In the genomic region with DNA sequence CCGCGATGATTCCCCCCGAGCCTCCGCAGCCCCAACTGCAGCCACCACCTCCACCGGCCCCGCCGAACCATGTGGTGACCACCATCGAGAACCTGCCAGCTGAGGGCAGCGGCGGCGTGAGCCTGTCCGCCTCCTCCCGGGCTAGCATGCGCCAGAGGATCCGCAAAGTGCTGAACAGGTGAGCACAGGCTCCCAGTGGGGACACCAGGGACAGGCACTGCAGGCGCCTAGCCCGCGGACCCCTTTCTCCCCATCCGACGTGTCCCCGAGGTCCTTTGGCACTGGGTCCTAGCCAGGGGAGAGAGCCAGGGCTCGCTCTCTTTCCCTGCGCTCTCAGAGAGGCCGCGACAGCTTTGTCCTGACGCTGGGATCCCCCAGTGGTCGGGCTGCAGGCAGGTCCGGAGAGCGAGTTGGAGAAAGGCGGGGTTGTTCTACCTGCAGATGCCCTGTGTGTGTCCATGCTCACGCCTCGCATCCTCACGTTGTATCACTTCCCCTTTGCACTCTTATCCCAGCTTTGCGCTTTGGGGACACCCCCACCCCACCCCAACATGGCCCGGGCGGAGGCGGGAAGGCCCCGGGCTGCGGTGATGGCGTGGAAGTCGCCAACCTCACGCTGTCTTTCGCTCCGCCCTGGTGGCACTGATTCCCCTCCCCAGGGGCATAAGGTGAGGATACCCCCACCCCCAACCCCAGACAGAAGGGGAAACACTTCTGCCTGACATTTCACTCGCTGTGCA, we compare ENCODE assay signal across 9 mouse cellular contexts. TPM values are rescaled to one million over a fixed set of nuclear protein-coding genes. Genes with fewer than 3 reads are reported as not detected.
DNase-seq lines count a peak whose midpoint lies in the region; ATAC-seq and TF ChIP-seq lines count a peak whose summit lies in the region.
"Had no signal": no experiment of that assay in that cellular context is flagged by ENCODE, and none has a peak within 500 bp of the region (broad histone marks: within the 10 kb centered on the region; RNA-seq: fewer than 3 reads in every experiment).

No protein-coding gene starts in this region.

- TF ChIP-seq CTCF in lung, postnatal 0 days (IDR thresholded peaks at IDR 0.05): no peak
- TF ChIP-seq CTCF in small intestine, adult 2 months (IDR thresholded peaks at IDR 0.05; ENCODE audit: extremely low read depth, insufficient read length, insufficient replicate concordance, low read depth, low read length): no peak

- H3K9me3 ChIP-seq in lung, postnatal 0 days (ENCODE audit: low read length): no peaks in the 10 kb centered on the region

- H3K4me1 ChIP-seq in lung, postnatal 0 days (ENCODE audit: insufficient read depth, low read depth, low read length): no peaks in the 10 kb centered on the region
- peaks cover 6% of the 10 kb centered on the region; the same call in 1 of the 2 replicates for H3K4me1 ChIP-seq in small intestine, adult 2 months (ENCODE audit: control insufficient read depth, insufficient read depth, insufficient read length, low read length)

- no peaks in the 10 kb centered on the region for H3K36me3 ChIP-seq in lung, postnatal 0 days (ENCODE audit: insufficient read depth, low read length)
- H3K36me3 ChIP-seq in small intestine, adult 2 months (ENCODE audit: control insufficient read depth, insufficient read depth, low read length): no peaks in the 10 kb centered on the region

- ATAC-seq in common myeloid progenitor, adult 5-6 weeks (replicated peaks; ENCODE audit: low read depth, poor library complexity, severe bottlenecking): peak; percentile 54
- ATAC-seq in granulocyte monocyte progenitor cell, adult 5-6 weeks (replicated peaks; ENCODE audit: poor library complexity, severe bottlenecking): peak; percentile 66
- ATAC-seq in lung, postnatal 0 days: peak; percentile 54

- no peak overlapping the region for H3K27ac ChIP-seq in lung, postnatal 0 days (ENCODE audit: low read length)
- no peak overlapping the region for H3K27ac ChIP-seq in small intestine, adult 2 months (ENCODE audit: insufficient read depth, low read depth, low read length)
- H3K27ac ChIP-seq: macrophage had no signal

- under 1% methylated on average over 43 of the region's 45 CpGs for whole genome bisulfite sequencing in lung, postnatal 0 days
- WGBS in small intestine, adult 2 months: 3% methylated on average over 45 of the region's 45 CpGs

- peak; percentile 30 for DNase-seq in layer of hippocampus, adult 11-12 months (ENCODE audit: low spot score)
- DNase-seq in layer of hippocampus, adult 9-10 months (ENCODE audit: low spot score): no peak
- DNase-seq in kidney, postnatal 14 days: peak; percentile 16
- peak; percentile 8 for DNase-seq in lung, postnatal 0 days (ENCODE audit: low spot score)
- no peak for DNase-seq in thymus, postnatal 25 days

- H3K9ac ChIP-seq in lung, postnatal 0 days (replicated peaks; ENCODE audit: low read depth): no peak overlapping the region

- no peak for TF ChIP-seq EP300 in lung, postnatal 0 days (IDR thresholded peaks at IDR 0.05)

- H3K4me3 ChIP-seq in lung, postnatal 0 days (ENCODE audit: low read depth, low read length): peak overlapping the region; percentile 62
- peak overlapping the region; percentile 56 for H3K4me3 ChIP-seq in small intestine, adult 2 months (ENCODE audit: low read depth, low read length)

- TF ChIP-seq POLR2A in small intestine, adult 2 months (IDR thresholded peaks at IDR 0.05; ENCODE audit: low read depth, low read length): no peak

- peaks cover 9% of the 10 kb centered on the region; the same call in 1 of the 2 replicates for H3K27me3 ChIP-seq in lung, postnatal 0 days (replicated peaks; ENCODE audit: insufficient read depth, low read length)
- H3K27me3 ChIP-seq in small intestine, adult 2 months (ENCODE audit: control insufficient read depth, insufficient read depth, low read length): peaks cover 18% of the 10 kb centered on the region

- H3K4me2 ChIP-seq in lung, postnatal 0 days (replicated peaks; ENCODE audit: low read depth, low read length): peak overlapping the region; percentile 97

RNA-seq across cellular contexts. Expression of a gene that starts 0.8 kb away (rescaled TPM):
- not detected in 2 replicates for total RNA-seq in common myeloid progenitor, adult 5-6 weeks (2017)
- not detected in 2 replicates for total RNA-seq in granulocyte monocyte progenitor cell, adult 5-6 weeks (2014; fragmentation: Nextera tagmentation)
- total RNA-seq in granulocyte monocyte progenitor cell, adult 5-6 weeks (2017): not detected in 2 replicates
- 0.05 and 0.13 TPM in 2 replicates for polyA plus RNA-seq in lung, postnatal 0 days (2015; fragmentation: Nextera tagmentation; extraction: Ambion mirVana)
- polyA plus RNA-seq in small intestine, adult 2 months (2012; rRNA removed): 0.41 and 0.42 TPM in 2 replicates
- polyA plus RNA-seq: macrophage had no signal

Comparison
In these comparisons a context has a peak if more than half of its experiments do, and no peak if none do; other contexts are left out.
1. DNase-seq: peak in layer of hippocampus, adult 11-12 months (single experiment), kidney, postnatal 14 days (single experiment) and lung, postnatal 0 days (single experiment); none in layer of hippocampus, adult 9-10 months (single experiment) and thymus, postnatal 25 days (single experiment).
2. Peak in every context shown above with its lines, with median percentiles within 50 percentile points of each other: ATAC-seq.